Mouse (Mus musculus) layer of hippocampus, postnatal 36 days (tissue): ENCODE data around the gene Ppp1r17. TPM values are rescaled to one million over a fixed set of nuclear protein-coding genes. Genes with fewer than 3 reads are reported as not detected.

Source experiments
- total RNA-seq, 2 experiments: library from RNA; stranded (reverse); gene quantifications; 2 replicates each; pipeline ENCODE4 v1.2.3; 2021

The Ppp1r17 gene
- total RNA-seq, 2 experiments from 2014 or later: 0.43 to 1.1 TPM

Other genes starting within 250 kb of the Ppp1r17 start
- gene Itprid1, start 180.6 kb upstream of the Ppp1r17 start, total RNA-seq: 1 to 10 TPM; 1.3 TPM